Mouse (Mus musculus): Measurements from ENCODE around the gene Unc13a.

The Unc13a gene

GRCm38 (mm10) chr8:71619786-71620185 is 51.8 kb downstream of the Unc13a start:
- no peak for DNase-seq (ENCODE audit: low spot score)

DNA sequence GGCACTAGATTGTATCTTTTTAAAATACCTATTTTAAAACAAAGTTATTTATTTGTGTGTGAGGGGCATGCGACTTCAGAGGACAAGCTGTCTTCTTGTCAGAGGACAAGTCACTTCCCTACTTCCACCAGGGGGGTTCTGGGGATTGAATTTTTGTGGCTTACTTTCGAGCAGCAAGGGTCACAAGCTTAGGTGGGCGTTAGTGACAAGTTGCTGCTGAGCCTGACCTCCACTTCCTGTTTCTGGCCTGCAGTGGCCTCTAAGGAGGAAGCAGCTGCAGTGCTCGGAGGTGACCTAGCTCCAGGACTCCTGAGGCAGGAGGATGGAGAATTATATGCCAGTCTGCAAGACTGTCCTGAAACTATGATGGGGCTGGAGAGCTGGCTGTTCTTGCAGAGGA is 58.1 kb downstream of the Unc13a start:
- no peak for DNase-seq (ENCODE audit: low spot score)

- no peak for DNase-seq (ENCODE audit: low spot score)
These were observed 59.4 kb downstream of the Unc13a start for GRCm38 (mm10) chr8:71612141-71612540.

DNA sequence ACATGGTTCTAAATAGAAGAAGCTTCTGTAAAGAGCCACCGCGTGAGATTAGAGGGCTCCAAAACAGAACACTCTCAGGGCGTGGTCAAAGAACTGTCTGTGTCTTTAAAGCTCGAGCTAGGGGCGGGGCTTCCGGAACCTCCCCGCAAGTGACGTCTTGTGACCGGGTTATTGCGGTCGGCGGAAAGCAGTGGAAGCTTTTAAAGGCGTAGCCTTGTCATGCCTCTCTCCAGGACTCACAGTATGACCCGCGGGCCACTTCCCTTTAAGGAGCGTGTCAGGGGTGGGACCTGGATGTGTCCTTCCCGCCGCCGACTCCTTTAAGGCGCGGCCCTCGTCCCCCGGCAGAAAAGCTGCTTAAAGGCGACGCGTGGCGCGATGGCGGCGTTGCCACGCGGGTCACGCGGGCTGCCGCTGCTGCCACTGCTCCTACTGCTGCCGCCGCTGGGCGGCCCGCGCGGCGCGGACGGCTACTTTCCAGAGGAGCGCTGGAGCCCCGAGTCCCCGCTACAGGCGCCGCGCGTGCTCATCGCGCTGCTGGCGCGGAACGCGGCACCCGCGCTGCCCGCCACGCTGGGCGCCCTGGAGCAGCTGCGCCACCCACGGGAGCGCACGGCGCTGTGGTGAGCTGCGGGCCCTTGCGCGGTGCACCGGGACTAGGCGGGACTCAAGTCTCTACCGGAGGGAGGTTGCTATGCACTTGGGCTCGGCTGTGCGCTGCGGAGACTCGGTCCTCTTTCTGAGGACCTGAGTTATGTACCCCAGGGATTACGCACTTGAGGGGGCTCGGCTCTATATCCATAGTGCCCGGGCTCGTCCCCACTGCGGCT is 60.5 kb downstream of the Unc13a start, which contains the start of gene Colgalt1:
TSS of gene Colgalt1 (plus strand) at position 177 of the 830 bp plus-strand sequence.
- peak; percentile 88 for DNase-seq (ENCODE audit: low spot score)

- DNase-seq (ENCODE audit: low spot score) = no peak
These were observed 67.5 kb downstream of the Unc13a start for GRCm38 (mm10) chr8:71604021-71604420.

GRCm38 (mm10) chr8:71602666-71603334 is 68.8 kb downstream of the Unc13a start:
- DNase-seq (ENCODE audit: low spot score) = peak; percentile 67

GRCm38 (mm10) chr8:71601939-71602665 is 69.5 kb downstream of the Unc13a start:
- no peak for DNase-seq (ENCODE audit: low spot score)

GRCm38 (mm10) chr8:71598841-71599240 is 72.7 kb downstream of the Unc13a start:
- DNase-seq (ENCODE audit: low spot score) = no peak

GRCm38 (mm10) chr8:71598375-71598774 is 73.2 kb downstream of the Unc13a start:
- no peak for DNase-seq (ENCODE audit: low spot score)

DNA sequence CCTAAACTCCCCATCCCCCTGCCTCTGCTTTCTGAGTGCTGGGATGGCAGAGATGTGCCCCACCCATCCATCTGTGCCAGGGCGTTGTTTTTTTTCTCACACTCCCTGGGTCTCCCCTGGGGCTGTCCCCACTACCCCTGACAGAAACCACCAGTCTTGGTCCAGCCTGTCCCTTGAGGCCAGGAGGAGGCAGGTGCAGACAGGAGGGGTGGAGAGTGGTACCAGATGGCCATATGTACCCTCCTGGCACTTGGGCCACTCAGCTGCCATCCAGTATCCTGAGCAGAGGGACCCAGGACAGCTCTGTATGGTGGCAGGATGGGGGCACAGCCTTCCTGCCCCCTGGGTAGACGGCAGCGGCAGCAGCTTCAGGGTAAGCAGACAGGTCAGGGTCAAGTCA is 74.1 kb downstream of the Unc13a start, which contains the start of gene Fam129c:
TSS of gene Fam129c (plus strand) at position 198 of the 400 bp plus-strand sequence.
- DNase-seq (ENCODE audit: low spot score) = no peak

DNA sequence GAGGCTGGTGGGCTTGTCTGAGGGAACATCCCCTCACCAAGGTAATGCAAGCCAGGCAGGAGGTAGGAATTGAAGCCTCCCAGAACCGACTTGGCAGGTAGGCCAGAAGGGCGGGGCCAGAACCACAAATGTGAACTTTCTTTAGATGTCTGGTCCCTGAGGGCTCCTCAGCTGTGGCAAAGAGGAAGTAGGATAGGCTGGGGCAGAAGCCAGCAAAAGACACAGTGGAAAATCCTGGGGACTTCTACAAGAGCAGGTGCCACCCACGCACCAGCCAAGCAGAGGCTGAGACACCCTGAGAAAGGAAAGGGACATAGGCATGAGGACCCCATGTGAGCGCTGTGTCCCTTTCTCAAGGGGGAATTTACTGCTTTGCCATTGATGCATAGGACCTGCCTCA is 74.8 kb downstream of the Unc13a start:
- no peak for DNase-seq (ENCODE audit: low spot score)

DNA sequence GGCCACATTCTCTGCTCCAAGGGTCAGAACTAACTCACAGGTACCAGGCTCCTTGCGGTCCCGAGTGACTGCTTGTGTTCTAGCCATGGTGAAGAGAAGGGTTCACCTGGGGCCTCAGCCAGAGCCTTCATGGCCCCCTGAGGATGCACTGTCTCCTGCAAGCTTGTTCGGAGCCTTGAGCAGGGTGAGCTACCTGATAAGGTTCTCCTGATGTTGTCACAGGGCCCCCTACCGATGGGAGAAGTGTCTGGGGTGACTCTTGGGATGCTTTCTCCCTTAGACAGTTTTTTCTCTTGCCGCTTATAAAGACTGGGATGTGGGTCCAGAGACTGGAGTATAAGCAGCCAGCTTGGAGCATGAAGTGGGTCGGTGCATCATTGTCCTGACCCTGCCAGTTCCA is 75.2 kb downstream of the Unc13a start:
- DNase-seq (ENCODE audit: low spot score) = no peak

DNA sequence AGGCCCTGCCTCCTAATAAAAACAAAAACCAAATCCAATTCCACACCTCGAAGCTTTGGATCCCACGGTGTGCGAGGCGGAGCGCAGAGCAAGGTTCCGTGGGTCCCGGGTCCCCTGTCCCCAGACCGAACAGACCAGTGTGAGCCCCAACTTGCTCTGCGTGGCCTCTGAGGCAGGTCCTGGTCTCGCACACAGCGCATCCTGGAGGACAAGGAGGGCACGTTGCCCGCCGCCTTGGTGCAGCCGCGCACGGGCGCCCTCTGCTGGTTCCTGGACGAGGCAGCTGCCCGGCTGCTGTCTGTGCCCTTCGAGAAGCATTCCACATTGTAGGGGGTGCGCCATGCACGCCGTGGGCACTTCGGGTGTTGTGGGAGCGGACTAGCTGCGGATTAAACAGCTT is 75.7 kb downstream of the Unc13a start:
- peak; percentile 94 for DNase-seq (ENCODE audit: low spot score)

DNA sequence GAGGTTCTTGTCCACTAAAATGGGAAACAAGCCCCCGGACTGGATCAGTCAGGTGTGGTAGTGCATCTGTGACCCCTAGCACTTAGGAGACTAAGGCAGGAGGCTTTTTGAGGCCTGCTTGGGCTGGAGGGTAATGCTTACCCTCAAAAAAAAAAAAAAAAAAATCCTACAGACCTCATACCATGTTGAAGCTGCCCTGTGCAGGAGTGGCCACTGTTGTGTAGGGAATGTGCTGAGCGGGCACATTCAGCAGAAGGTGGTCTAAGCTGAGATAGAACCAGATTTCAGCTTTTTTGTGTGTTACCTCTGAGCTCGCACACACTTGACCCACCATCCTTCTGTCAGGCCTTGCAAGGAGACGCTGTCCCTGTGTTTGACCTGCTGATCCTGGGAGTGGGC is 77.2 kb downstream of the Unc13a start:
- no peak for DNase-seq (ENCODE audit: low spot score)

DNA sequence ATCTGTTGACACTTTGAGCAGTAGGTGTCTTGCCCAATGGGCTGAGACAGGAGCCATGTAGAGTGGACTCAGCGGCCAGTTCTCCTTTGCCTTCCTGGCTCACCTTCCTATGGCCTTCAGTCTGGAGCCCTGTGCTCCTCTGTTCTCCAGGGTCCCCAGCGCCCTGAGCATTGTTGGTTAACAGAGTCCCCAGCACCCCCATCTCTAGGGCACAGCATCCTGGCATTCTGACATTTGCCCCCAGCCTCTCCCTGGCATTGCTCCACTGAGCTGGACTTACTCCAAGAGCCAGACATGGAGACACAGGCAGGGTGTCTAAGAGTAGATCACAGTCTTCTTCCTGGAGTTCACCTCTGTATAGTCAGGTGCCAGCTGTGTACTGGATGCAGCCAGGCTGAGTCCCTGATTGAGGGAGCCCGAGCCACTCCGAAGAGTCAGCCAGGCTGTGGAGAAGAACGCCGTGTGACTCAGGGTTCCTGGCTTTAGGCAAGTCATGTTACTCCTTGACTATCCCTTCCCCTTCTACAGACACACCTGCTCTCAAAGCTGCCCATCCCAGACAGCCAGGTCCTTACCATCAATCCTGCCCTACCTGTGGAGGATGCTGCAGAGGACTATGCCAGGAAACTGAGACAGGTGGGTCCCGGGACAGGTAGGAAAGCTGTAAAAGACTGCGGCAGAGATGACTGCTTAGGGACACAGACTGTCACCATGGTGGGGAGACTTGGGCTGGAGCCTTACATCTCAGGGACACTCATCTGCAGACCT is 77.8 kb downstream of the Unc13a start:
- DNase-seq (ENCODE audit: low spot score) = no peak

DNA sequence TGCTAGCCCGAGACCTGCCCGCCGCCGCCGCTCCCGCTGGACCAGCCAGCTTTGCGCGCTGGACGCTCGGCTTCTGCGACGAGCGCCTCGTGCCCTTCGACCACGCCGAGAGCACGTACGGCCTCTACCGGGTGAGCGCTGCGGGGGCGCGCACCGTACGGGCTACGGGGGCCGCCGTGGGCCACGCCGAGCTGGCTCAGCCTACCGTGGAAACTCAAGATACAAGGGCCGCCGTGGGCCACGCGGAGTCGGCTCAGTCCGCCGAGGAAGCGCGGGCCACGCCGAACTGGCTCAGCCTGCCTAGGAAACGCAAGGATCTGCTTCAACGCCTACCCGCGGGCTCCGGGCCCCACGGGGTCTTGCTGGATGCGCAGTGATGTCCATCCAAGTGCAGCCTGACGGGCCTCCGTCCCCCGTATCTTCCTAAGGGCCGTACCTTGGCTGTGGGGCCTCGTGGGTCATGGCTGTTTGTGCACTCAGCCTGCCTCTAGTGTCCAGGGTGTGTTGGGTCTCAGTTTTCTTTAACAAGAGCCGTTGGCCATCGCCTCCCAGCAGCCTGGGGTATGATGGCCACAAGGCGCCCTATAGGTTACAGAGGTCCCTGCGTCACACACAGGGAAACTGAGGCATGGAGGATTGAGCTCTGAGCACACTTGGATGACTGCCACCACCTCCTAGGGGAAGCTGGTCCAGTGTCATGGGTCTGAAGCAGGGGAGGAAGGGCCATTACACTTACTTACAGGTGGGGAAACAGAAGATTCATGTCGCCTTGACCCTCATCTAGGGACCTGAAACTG is 79.0 kb downstream of the Unc13a start:
- peak; percentile 67 for DNase-seq (ENCODE audit: low spot score)

DNA sequence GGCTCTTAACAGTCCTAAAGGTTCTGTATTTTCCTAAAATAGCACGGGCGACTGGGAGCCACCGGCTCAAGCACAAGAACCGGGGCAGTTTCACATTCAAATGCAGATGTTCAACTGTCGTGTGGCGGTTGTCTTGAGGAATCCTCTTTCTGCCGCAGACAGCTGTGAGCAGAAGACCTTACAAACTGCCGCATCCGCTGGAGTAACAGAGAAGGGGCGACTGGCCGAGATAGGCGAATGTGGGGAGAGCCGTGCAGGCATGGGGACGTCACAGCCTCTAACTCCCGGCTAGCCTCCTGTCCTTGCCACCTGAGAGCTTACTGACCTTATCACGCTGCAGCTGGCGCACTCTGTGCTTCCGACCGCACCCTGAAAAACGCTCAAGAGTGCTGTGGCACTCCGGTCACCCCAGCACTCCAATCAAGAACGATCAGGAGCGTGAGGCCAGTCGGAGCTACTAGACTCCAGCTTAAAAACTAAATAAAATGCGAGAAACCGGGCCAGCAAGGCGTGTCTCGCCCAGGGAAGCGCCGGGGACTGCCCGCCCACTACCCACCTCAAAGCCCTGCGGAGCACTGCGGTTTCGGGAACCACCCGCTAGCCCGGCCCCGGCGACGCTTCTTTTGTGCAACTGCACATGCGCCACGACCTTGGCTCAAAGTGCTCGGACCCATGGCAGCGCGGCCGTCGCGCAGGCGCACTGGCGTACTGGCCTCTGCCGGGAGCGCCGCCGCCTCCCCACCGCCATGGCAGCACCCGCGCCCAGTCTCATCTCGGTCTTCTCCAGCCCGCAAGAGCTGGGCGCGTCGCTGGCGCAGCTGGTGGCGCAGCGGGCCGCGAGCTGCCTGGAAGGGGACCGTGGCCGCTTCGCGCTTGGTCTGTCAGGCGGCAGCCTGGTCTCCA is 79.8 kb downstream of the Unc13a start, which contains the start of gene Pgls:
TSS of gene Pgls (plus strand) at position 706 of the 903 bp plus-strand sequence.
- peak; percentile 93 for DNase-seq (ENCODE audit: low spot score)

DNA sequence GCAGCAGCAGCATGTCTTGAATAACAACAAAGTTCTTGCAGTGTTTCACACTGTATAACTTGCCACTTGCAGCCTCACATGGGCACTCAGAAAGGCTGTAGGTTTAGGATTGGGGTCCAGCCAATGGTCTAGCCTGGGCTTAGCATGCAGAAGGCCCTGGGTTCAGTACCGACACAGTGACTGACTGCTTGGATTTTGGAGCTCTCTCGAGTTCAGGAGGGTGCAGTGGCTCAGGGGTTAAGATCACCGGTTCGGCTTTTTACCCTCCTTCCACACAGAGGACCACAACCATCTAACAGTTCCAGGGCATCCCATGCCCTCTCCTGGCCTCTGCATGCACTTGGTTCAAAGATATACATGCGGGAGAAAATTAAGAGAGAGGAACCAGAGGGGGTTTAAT is 80.5 kb downstream of the Unc13a start:
- DNase-seq (ENCODE audit: low spot score) = no peak

DNA sequence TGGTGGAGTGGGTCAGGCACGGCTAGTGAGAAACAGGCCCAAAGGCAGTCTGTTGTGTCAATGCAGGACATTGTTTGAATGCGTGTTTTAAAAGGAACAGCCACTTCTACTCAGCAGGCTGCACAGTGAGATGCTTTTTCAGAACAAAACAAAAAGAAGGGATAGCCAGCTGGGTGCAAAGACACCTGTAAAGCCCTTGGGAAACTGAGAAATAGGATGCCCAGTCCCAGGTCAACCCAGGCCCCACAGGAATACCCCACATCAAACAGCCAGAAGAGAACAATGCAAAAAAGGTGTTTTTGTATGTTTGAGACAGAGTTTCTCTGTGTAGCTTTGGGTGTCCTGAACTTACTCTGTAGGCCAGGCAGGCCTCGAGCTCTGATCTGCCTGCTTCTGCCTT is 82.8 kb downstream of the Unc13a start:
- DNase-seq (ENCODE audit: low spot score) = no peak

- DNase-seq (ENCODE audit: low spot score) = peak; percentile 34
These were observed 84.7 kb downstream of the Unc13a start for GRCm38 (mm10) chr8:71586891-71587290.
